Mouse (Mus musculus): Measurements from ENCODE around the gene Ccdc61. TPM values are rescaled to one million over a fixed set of nuclear protein-coding genes. Genes with fewer than 3 reads are reported as not detected.

Gene Ccdc61
- polyA plus RNA-seq, 1 experiment from 2014 or later = 17.6 TPM

GRCm38 (mm10) chr7:18926911-18927310 lies 16.7 kb upstream of the Ccdc61 start:
- Histone ChIP-seq H3K4me1 (ENCODE audit: insufficient read depth, low read depth, low read length) (peaks cover 3% of the 10 kb centered on the region; the same call in 1 of the 2 replicates), H3K9ac (replicated peaks; ENCODE audit: low read depth) (no peak overlapping the region), H3K4me2 (replicated peaks; ENCODE audit: low read depth, low read length) (peak overlapping the region; percentile 64), H3K27ac (ENCODE audit: low read length) (peak overlapping the region; percentile 89), H3K36me3 (ENCODE audit: insufficient read depth, low read length) (no peaks in the 10 kb centered on the region), H3K27me3 (replicated peaks; ENCODE audit: insufficient read depth, low read length) (peaks cover 13% of the 10 kb centered on the region), H3K4me3 (ENCODE audit: low read depth, low read length) (peak overlapping the region; percentile 53), H3K9me3 (ENCODE audit: low read length) (no peaks in the 10 kb centered on the region)
- no peak for DNase-seq (ENCODE audit: low spot score)
- 42% methylated on average over 6 of the region's 6 CpGs for WGBS
- no peak; the same call in 1 of the 2 replicates for ATAC-seq
- TF ChIP-seq CTCF (IDR thresholded peaks at IDR 0.05) (no peak), EP300 (IDR thresholded peaks at IDR 0.05) (no peak)

DNA sequence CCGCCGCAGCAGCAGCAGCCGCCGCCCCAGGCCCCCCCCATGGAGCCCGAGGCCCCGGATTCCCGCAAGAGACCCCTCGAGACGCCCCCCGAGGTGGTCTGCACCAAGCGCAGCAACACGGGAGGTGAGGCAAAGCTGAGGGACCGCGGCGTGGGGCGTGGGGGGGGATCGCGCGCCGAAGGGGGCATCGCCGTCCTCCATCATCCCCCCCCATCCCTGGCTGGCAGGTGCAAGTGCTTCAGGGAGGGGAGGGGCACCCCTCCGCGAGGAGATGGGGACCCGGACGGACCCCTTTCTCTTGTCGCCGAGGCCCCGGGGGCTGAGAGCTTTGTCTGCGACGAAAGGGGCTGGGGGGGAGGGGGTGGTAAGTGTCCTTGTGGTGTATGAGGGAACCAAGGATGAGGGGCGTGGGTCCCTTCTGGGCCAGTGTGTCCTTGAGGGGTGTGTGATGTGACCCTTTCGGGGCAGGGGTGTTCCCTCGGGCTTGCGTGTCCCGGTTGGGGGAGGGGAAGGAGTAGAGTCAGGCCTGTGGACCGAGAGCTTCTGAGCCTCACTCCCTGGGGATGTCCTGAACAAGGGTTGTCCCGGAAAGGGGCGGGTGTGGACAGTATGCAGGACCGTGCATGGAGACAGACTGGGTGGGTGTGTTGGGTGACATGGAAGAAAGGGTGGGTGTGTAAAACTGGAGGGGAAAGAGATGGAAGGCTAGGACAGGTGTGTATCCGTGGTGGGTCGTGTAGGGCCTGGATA lies 16.0 kb upstream of the Ccdc61 start:
- 4% methylated on average over 24 of the region's 42 CpGs for WGBS

GRCm38 (mm10) chr7:18925162-18925938 lies 15.1 kb upstream of the Ccdc61 start, which contains the start of gene Nova2:
Gene Nova2 (plus strand): TSS chr7:18925888.
- H3K9ac ChIP-seq (replicated peaks; ENCODE audit: low read depth) = peak within 1 kb of the TSS; percentile 62
- WGBS = 0% methylated on average over 18 of the region's 45 CpGs
- DNase-seq (ENCODE audit: low spot score) (peak; percentile 88), ATAC-seq (peak; percentile 86)
- TF ChIP-seq CTCF (IDR thresholded peaks at IDR 0.05) (peak; percentile 48), EP300 (IDR thresholded peaks at IDR 0.05) (no peak)
- peaks cover 13% of the 10 kb centered on the region for H3K27me3 ChIP-seq (replicated peaks; ENCODE audit: insufficient read depth, low read length)
- H3K4me3 ChIP-seq (ENCODE audit: low read depth, low read length) = peak within 1 kb of the TSS; percentile 53
- H3K9me3 ChIP-seq (ENCODE audit: low read length) = no peaks in the 10 kb centered on the region
- H3K4me2 ChIP-seq (replicated peaks; ENCODE audit: low read depth, low read length) = peak within 1 kb of the TSS; percentile 64
- peaks cover 3% of the 10 kb centered on the region; the same call in 1 of the 2 replicates for H3K4me1 ChIP-seq (ENCODE audit: insufficient read depth, low read depth, low read length)
- H3K27ac ChIP-seq (ENCODE audit: low read length) = peak within 1 kb of the TSS; percentile 89
- H3K36me3 ChIP-seq (ENCODE audit: insufficient read depth, low read length) = no peaks in the 10 kb centered on the region

More for the DNA sequence above, 16.0 kb upstream of the Ccdc61 start:
- peak; percentile 66 for ATAC-seq
- Histone ChIP-seq H3K27ac (ENCODE audit: low read length) (peak overlapping the region; percentile 89), H3K36me3 (ENCODE audit: insufficient read depth, low read length) (no peaks in the 10 kb centered on the region), H3K4me2 (replicated peaks; ENCODE audit: low read depth, low read length) (peak overlapping the region; percentile 64), H3K27me3 (replicated peaks; ENCODE audit: insufficient read depth, low read length) (peaks cover 13% of the 10 kb centered on the region), H3K4me1 (ENCODE audit: insufficient read depth, low read depth, low read length) (peaks cover 3% of the 10 kb centered on the region; the same call in 1 of the 2 replicates), H3K9ac (replicated peaks; ENCODE audit: low read depth) (peak overlapping the region; percentile 62), H3K4me3 (ENCODE audit: low read depth, low read length) (peak overlapping the region; percentile 53), H3K9me3 (ENCODE audit: low read length) (no peaks in the 10 kb centered on the region)
- DNase-seq (ENCODE audit: low spot score) = peak; percentile 49
- no peak for TF ChIP-seq EP300 (IDR thresholded peaks at IDR 0.05)
- no peak for TF ChIP-seq CTCF (IDR thresholded peaks at IDR 0.05)

DNA sequence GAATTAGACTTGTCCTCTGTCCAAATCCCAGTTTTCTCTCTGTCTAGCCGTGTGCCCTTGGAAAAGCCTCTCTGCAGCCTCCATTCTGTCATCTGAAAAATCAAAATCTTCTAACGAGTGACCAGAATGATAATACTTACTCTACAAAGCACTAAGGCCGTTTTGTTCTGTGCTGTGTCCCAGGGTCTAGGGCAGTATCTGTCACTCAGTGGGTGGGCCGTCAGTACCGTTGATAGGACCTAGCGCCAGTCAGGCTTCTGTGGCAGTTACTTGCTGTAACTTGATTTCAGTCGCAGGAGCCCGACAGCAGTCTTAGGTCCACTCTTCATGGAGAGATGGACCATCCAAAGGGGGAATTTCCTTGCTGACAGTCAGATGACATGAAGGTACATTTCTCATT lies 14.1 kb upstream of the Ccdc61 start:
- Histone ChIP-seq H3K4me1 (ENCODE audit: insufficient read depth, low read depth, low read length) (peaks cover 3% of the 10 kb centered on the region; the same call in 1 of the 2 replicates), H3K9ac (replicated peaks; ENCODE audit: low read depth) (no peak overlapping the region), H3K4me2 (replicated peaks; ENCODE audit: low read depth, low read length) (no peak overlapping the region), H3K36me3 (ENCODE audit: insufficient read depth, low read length) (no peaks in the 10 kb centered on the region), H3K4me3 (ENCODE audit: low read depth, low read length) (no peak overlapping the region), H3K9me3 (ENCODE audit: low read length) (no peaks in the 10 kb centered on the region), H3K27me3 (replicated peaks; ENCODE audit: insufficient read depth, low read length) (peaks cover 13% of the 10 kb centered on the region), H3K27ac (ENCODE audit: low read length) (no peak overlapping the region)
- TF ChIP-seq EP300 (IDR thresholded peaks at IDR 0.05) (no peak), CTCF (IDR thresholded peaks at IDR 0.05) (no peak)
- ATAC-seq (no peak), DNase-seq (ENCODE audit: low spot score) (no peak)
- 16% methylated on average over 8 of the region's 8 CpGs for WGBS

DNA sequence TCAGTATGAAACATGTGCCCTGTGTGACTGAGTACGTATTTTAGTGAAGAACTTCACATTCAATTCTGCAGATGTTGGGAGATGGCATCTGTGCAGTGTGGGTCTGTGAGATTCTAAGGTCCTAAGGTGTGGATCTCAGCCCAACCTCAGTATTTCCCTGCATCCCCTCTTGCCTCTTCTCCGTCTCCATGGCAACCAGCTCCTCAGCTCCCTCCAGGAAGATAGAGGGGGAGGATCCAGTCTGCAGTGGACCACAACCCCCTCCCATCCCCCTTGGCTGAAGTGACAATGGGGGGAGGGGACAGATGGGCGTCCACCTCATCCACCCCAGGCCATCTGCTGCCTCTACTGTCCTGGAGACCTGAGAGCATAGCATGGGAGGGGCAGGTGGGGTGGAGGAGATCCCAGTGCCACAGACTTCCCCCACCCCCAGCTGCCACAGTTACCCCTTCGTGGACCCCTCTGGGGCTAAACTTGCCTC lies 13.5 kb upstream of the Ccdc61 start:
- Histone ChIP-seq H3K4me2 (replicated peaks; ENCODE audit: low read depth, low read length) (no peak overlapping the region), H3K9ac (replicated peaks; ENCODE audit: low read depth) (no peak overlapping the region), H3K4me3 (ENCODE audit: low read depth, low read length) (no peak overlapping the region), H3K36me3 (ENCODE audit: insufficient read depth, low read length) (no peaks in the 10 kb centered on the region), H3K27ac (ENCODE audit: low read length) (no peak overlapping the region), H3K27me3 (replicated peaks; ENCODE audit: insufficient read depth, low read length) (peaks cover 13% of the 10 kb centered on the region), H3K9me3 (ENCODE audit: low read length) (no peaks in the 10 kb centered on the region), H3K4me1 (ENCODE audit: insufficient read depth, low read depth, low read length) (peaks cover 3% of the 10 kb centered on the region; the same call in 1 of the 2 replicates)
- no peak for DNase-seq (ENCODE audit: low spot score)
- whole genome bisulfite sequencing = 38% methylated on average over 4 of the region's 4 CpGs
- TF ChIP-seq CTCF (IDR thresholded peaks at IDR 0.05) = no peak
- no peak for TF ChIP-seq EP300 (IDR thresholded peaks at IDR 0.05)
- ATAC-seq = no peak

DNA sequence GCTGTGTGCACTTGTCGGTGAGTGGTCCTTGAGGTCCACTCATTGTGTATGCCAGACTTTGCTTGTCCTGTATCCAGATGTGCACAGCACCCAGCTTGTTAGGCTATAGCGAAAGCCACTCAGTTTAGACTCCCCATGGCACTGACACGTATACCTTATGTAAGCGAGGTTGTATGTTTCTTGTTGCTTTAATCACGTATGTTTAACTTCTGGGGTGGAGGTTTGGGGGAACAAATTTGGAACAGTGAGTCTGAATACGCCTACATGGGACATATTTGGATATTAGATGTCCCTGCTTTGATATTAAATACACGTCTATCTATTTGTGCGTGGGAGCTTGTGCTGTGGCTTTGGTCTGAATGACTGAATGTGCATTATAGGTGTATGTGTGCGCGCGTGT lies 13.1 kb upstream of the Ccdc61 start:
- no peak overlapping the region for H3K4me3 ChIP-seq (ENCODE audit: low read depth, low read length)
- no peak overlapping the region for H3K27ac ChIP-seq (ENCODE audit: low read length)
- TF ChIP-seq CTCF (IDR thresholded peaks at IDR 0.05) (no peak), EP300 (IDR thresholded peaks at IDR 0.05) (no peak)
- peaks cover 13% of the 10 kb centered on the region for H3K27me3 ChIP-seq (replicated peaks; ENCODE audit: insufficient read depth, low read length)
- ATAC-seq = no peak
- H3K4me2 ChIP-seq (replicated peaks; ENCODE audit: low read depth, low read length) = no peak overlapping the region
- peaks cover 3% of the 10 kb centered on the region; the same call in 1 of the 2 replicates for H3K4me1 ChIP-seq (ENCODE audit: insufficient read depth, low read depth, low read length)
- DNase-seq (ENCODE audit: low spot score) = no peak
- H3K9ac ChIP-seq (replicated peaks; ENCODE audit: low read depth) = no peak overlapping the region
- H3K9me3 ChIP-seq (ENCODE audit: low read length) = no peaks in the 10 kb centered on the region
- H3K36me3 ChIP-seq (ENCODE audit: insufficient read depth, low read length) = no peaks in the 10 kb centered on the region
- WGBS = 74% methylated on average over 11 of the region's 11 CpGs

All from lung, postnatal 0 days (tissue).